Mouse (Mus musculus) cerebellum, adult 2 months (tissue): ENCODE results near the gene Gtf2f2. TPM values are rescaled to one million over a fixed set of nuclear protein-coding genes. Genes with fewer than 3 reads are reported as not detected.

ENCODE experiments used
- DNase-seq, 2 experiments: peaks; one replicate each; pipeline ENCODE4 v3.0.0; 2021
- H3K27ac ChIP-seq: fragments of 200-500 bp; 2 replicates; pipeline ENCODE4 v1.5.1; 2012; ENCODE audit warnings: low read length, control low read depth, inconsistent platforms; ENCODE audit not compliant: insufficient read depth
- H3K27me3 ChIP-seq: fragments of 200-500 bp; 2 replicates; pipeline ENCODE4 v1.6.1; 2012; ENCODE audit warnings: inconsistent platforms, mild to moderate bottlenecking, low read length, moderate library complexity; ENCODE audit not compliant: control insufficient read depth, insufficient read depth
- H3K4me1 ChIP-seq: fragments of 200-500 bp; 2 replicates; pipeline ENCODE4 v1.6.1; 2011; ENCODE audit warnings: low read length; ENCODE audit not compliant: control insufficient read depth, insufficient read depth
- H3K4me3 ChIP-seq: fragments of 200-500 bp; replicated peaks from 2 replicates; pipeline ENCODE3; 2011; ENCODE audit warnings: mild to moderate bottlenecking, low read depth, low read length, control low read depth; ENCODE audit not compliant: insufficient read depth
- CTCF ChIP-seq: fragments of 200-500 bp; IDR thresholded peaks from 2 replicates; pipeline ENCODE4 v1.5.1; 2011; ENCODE audit warnings: low read depth, mild to moderate bottlenecking, control low read depth, low read length, moderate library complexity, borderline replicate concordance; ENCODE audit not compliant: insufficient read depth
- POLR2A ChIP-seq: fragments of 200-500 bp; IDR thresholded peaks from 2 replicates; pipeline ENCODE4 v1.6.1; 2011; ENCODE audit warnings: low read length, control low read depth, borderline replicate concordance; ENCODE audit not compliant: insufficient read depth
- WGBS: fragments of 180-500 bp; shearing (Covaris S2); methylation state at CpG from one replicate; pipeline ENCODE4 v1.1.7; 2018; 5-methylcytosine and 5-hydroxymethylcytosine counted together
- polyA plus RNA-seq: library from polyadenylated mRNA; depleted of rRNA; stranded (reverse); fragments of >200 nt; gene quantifications from 2 replicates; pipeline ENCODE4 v1.2.3, GENCODE M21; 2012; rRNA removed

Gene Gtf2f2
- polyA plus RNA-seq, 1 experiment, result 12.9 TPM

DNA sequence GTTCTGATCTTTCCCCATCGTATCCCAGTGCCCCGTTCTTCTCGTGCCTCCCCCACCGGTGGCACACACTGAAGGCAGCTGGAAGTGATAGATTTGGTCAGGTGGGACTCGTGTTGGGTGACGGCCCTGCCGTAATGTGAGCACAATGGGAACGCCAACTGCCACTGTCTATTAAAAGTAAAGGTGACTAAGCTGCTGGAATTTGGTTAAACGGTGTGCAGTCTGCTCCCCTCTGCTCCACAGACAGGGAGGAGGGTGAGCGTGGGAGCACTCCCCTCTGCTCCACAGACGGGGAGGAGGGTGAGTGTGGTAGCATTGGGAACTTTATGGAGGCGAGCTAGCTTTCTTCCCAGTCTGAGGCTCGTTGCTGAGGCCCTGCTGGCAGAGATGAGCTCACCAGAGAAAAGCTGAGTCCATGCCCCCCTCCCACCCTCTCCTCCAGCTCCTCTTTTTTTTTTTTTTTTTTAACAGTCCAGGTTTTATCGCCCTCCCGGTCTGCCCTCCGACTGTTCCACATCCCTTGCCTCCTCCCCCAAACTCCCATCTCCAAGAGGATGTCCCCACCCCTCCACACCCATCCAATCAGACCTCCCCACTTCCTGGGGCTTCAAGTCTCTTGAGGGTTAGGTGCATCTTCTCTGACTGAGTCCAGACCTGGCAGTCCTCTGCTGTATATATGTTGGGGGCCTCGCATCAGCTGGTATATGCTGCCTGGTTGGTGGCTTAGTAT is 155.2 kb downstream of the Gtf2f2 start:
- H3K4me1 ChIP-seq, result no peaks in the 10 kb centered on the region
- no peaks in the 10 kb centered on the region for H3K27me3 ChIP-seq
- no peak for TF ChIP-seq CTCF
- TF ChIP-seq POLR2A, result no peak
- 62% methylated on average over 17 of the region's 17 CpGs for WGBS
- no peak overlapping the region for H3K27ac ChIP-seq
- H3K4me3 ChIP-seq, result no peak overlapping the region
- no peak for DNase-seq

DNA sequence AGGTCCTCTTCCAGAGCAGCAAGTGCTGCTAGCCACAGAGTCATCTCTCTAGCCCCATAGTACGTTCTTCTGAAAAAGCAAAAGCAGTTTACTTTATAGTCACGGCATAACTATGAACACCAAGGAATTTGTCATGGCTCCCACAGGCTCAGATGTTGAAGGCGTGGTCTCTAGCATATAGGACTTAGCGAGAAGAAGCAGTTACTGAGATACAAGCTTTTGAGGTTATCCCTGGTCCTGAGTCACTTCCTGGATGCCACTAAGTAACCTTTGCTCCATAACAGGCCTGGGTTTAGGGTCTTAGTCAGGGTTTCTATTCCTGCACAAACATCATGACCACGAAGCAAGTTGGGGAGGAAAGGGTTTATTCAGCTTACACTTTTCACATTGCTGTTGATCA is 158.6 kb downstream of the Gtf2f2 start:
- no peak for TF ChIP-seq POLR2A
- Histone ChIP-seq H3K27me3 (no peaks in the 10 kb centered on the region), H3K27ac (no peak overlapping the region), H3K4me3 (no peak overlapping the region), H3K4me1 (peaks cover 7% of the 10 kb centered on the region; the same call in 1 of the 2 replicates)
- WGBS, result 94% methylated on average over 5 of the region's 5 CpGs
- no peak for DNase-seq

DNA sequence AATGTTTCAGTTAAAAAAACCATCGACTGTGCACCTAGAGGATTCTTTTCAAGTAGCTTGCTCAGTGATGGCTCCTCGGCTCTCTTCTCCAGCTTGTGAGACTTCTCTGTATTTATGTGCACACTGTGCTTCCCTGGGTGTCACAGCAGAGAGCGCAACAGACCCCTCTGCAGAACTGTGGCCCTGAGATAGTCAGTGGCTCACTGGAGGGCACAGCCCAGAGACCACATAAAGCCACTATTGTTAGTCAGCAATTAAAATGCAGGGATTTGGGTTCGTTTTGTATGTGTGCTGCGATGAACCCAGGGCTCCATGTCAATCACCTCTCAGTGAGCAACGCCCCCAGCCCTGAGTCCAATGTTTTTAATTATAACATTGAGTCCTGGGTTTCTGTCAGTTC is 159.8 kb downstream of the Gtf2f2 start:
- H3K4me3 ChIP-seq, result no peak overlapping the region
- no peak for TF ChIP-seq POLR2A
- no peak for TF ChIP-seq CTCF
- H3K4me1 ChIP-seq, result peaks cover 10% of the 10 kb centered on the region; the same call in 1 of the 2 replicates
- no peak for DNase-seq
- no peaks in the 10 kb centered on the region for H3K27me3 ChIP-seq
- H3K27ac ChIP-seq, result no peak overlapping the region
- 43% methylated on average over 6 of the region's 6 CpGs for WGBS

DNA sequence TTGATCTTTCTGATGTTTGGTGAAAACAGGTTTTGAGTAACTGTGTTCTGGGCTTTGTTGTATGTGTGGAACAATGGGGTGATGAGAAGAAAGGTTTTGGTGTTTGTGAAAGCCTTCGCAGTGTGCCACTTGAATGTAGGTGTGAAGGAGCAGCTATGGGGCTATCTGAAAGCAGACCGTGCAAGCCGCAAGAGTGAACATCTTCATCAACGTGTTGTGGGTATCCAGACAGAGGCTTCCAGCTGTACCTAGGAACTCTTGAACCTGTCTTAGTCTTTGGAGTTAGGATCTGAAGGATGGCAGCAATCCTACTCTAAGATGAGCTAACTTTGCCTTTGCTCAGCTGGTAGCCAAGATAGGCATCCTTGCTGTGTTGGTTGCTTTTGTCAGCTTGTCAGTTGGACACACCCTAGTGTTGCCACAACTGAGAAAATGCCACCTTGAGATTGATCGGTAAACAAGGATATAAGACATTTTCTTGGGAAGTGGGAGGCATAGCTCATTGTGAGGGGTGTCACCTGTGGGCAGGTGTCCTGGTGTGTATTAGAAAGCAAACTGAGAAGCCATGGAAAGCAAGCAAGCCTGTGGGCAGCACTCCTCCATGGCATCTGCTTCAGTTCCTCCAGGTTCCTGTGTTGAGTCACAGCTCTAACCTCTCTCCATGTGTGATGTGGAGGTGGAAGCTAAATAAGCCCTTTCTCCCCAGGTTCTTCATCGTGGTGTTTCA is 160.7 kb downstream of the Gtf2f2 start:
- Histone ChIP-seq H3K4me3 (no peak overlapping the region), H3K27me3 (no peaks in the 10 kb centered on the region), H3K4me1 (peaks cover 10% of the 10 kb centered on the region; the same call in 1 of the 2 replicates), H3K27ac (no peak overlapping the region)
- 84% methylated on average over 6 of the region's 6 CpGs for WGBS
- no peak for DNase-seq
- no peak for TF ChIP-seq POLR2A
- TF ChIP-seq CTCF, result no peak

DNA sequence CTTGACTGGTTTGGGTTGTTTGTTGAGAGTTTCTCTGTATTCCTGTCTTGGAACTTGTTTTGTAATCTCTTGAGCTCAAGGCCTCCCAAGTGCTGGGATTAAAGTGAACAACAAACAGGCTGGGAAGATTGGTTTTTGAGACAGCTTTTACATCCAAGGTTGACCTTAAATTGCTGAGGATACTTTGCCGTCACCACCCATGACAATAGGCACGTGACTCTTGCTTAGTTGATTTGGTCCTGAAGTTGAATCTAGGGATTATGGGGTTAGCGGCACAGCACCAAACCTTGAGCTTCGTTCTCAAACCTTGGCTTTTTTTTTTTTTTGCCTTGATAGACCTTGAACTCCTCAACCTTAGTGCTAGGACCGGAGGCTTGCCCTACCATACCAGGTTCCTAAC is 161.4 kb downstream of the Gtf2f2 start:
- 81% methylated on average over 5 of the region's 5 CpGs for WGBS
- Histone ChIP-seq H3K4me1 (peaks cover 10% of the 10 kb centered on the region; the same call in 1 of the 2 replicates), H3K27me3 (no peaks in the 10 kb centered on the region), H3K4me3 (no peak overlapping the region), H3K27ac (no peak overlapping the region)
- TF ChIP-seq CTCF, result no peak
- TF ChIP-seq POLR2A, result no peak
- DNase-seq, result no peak

DNA sequence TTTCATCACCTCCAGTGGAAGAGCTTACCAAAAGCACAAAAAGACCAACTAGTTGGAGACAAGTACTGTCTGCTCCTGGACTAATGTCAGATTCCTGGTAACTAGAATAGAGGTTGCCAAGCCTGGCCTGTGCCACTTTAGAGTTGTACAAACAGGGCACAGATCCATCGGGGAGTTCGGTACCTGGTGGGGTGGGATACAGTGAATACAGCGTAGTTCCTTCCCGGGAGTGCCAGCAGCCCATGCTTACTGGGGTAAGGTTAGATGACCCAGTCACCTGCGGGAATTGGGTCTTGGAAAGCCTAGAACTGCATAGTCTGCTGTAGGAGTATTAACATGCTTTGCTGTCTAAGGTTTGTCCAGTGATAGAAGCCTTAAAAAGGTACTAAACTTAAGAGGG is 162.2 kb downstream of the Gtf2f2 start:
- Histone ChIP-seq H3K4me3 (no peak overlapping the region), H3K4me1 (peaks cover 10% of the 10 kb centered on the region; the same call in 1 of the 2 replicates), H3K27ac (no peak overlapping the region), H3K27me3 (no peaks in the 10 kb centered on the region)
- no peak for TF ChIP-seq POLR2A
- TF ChIP-seq CTCF, result no peak
- no peak for DNase-seq
- WGBS, result 89% methylated on average over 5 of the region's 5 CpGs

DNA sequence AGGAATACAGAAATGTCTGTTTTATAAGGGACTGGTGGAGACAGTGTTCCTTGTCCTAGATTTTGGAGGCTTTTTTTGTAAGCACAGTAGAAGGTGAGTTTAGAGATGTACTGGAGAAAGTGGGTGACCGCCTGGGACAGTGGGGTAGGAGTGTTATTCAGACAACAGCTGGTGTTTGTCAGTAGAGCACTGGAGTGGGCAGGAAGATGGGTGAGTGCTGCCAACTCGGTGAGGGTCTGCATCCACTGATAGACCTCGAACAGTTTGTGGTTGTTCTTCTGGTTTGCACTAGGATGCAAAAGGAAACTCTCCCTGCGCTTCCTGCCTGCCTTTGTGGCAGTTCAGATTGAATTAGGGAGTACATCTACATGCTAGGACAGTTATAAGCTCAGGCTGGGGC is 163.0 kb downstream of the Gtf2f2 start:
- TF ChIP-seq CTCF (no peak), POLR2A (no peak)
- H3K27ac ChIP-seq, result no peak overlapping the region
- 39% methylated on average over 4 of the region's 4 CpGs for WGBS
- H3K27me3 ChIP-seq, result no peaks in the 10 kb centered on the region
- peaks cover 10% of the 10 kb centered on the region; the same call in 1 of the 2 replicates for H3K4me1 ChIP-seq
- no peak overlapping the region for H3K4me3 ChIP-seq
- DNase-seq, result no peak

Other genes with a start within 250 kb of the Gtf2f2 start
- gene Slc25a30, start 223.8 kb downstream of the Gtf2f2 start, polyA plus RNA-seq, result 9.9 and 12.2 TPM in 2 replicates
- 698 and 753 TPM in 2 replicates for gene Tpt1, start 165.8 kb downstream of the Gtf2f2 start, polyA plus RNA-seq
- gene Kctd4, start 55.9 kb downstream of the Gtf2f2 start, polyA plus RNA-seq, result 3.0 and 3.5 TPM in 2 replicates
- 13.9 and 14.5 TPM in 2 replicates for gene Gpalpp1, start 99.9 kb upstream of the Gtf2f2 start, polyA plus RNA-seq
- 6.9 and 7.0 TPM in 2 replicates for gene Nufip1, start 100.0 kb upstream of the Gtf2f2 start, polyA plus RNA-seq